Mouse (Mus musculus) effector memory CD4-positive, alpha-beta T cell, adult 5 months (primary cell): ENCODE data around the gene Akain1. TPM values are rescaled to one million over a fixed set of nuclear protein-coding genes. Genes with fewer than 3 reads are reported as not detected.

Experiments used
- polyA plus RNA-seq: library from polyadenylated mRNA; unstranded; fragments of 100-300 nt; shearing (Covaris generic); gene quantifications from one replicate; pipeline ENCODE4 v1.2.1, GENCODE M21; 2017

The Akain1 gene
- not detected for polyA plus RNA-seq

GRCm38 (mm10) chr17:69438990-69439491, at the start of gene Akain1:
Gene Akain1, plus strand, starts transcription at chr17:69439326.

Other genes starting within 250 kb of the Akain1 start
- 13.8 TPM for gene Zbtb14, start 56.3 kb upstream of the Akain1 start, polyA plus RNA-seq